Mouse (Mus musculus) stomach, postnatal 0 days (tissue): ENCODE results near the gene Olfr248. TPM values are rescaled to one million over a fixed set of nuclear protein-coding genes. Genes with fewer than 3 reads are reported as not detected.
"Not testable (repeated sequence)": the region's sequence is repeated elsewhere in the genome, so short reads cannot be mapped to it uniquely, and the experiment has no call there.

Experiments used
- ATAC-seq: fragments of 200-750 bp; cut with Nextera tagmentation; 2 replicates; pipeline ENCODE4 v1.8.0; 2017; ENCODE audit not compliant: low FRiP score, low TSS enrichment
- DNase-seq: peaks from one replicate; pipeline ENCODE4 v3.0.0-alpha.2; 2016; ENCODE audit warnings: low spot score
- H3K27ac ChIP-seq: fragments of 300-500 bp; sonication (generic); replicated peaks from 2 replicates; pipeline ENCODE4 v1.5.1; 2014; ENCODE audit warnings: mild to moderate bottlenecking, control low read depth
- H3K27me3 ChIP-seq: fragments of 300-500 bp; sonication (generic); 2 replicates; pipeline ENCODE4 v1.6.1; 2014; ENCODE audit warnings: low read length; ENCODE audit not compliant: control insufficient read depth, insufficient read depth
- H3K36me3 ChIP-seq: fragments of 300-500 bp; sonication (generic); 2 replicates; pipeline ENCODE4 v1.6.1; 2014; ENCODE audit warnings: low read length, mixed read lengths; ENCODE audit not compliant: control insufficient read depth, insufficient read depth
- H3K4me1 ChIP-seq: fragments of 300-500 bp; sonication (generic); replicated peaks from 2 replicates; pipeline ENCODE4 v1.6.1; 2014; ENCODE audit warnings: antibody characterized with exemption; ENCODE audit not compliant: control insufficient read depth, insufficient read depth
- H3K4me2 ChIP-seq: fragments of 300-500 bp; sonication (generic); replicated peaks from 2 replicates; pipeline ENCODE4 v1.6.1; 2014; ENCODE audit warnings: low read depth, mild to moderate bottlenecking, control low read depth, moderate library complexity
- H3K4me3 ChIP-seq: fragments of 300-500 bp; sonication (generic); 2 replicates; pipeline ENCODE4 v1.5.1; 2014; ENCODE audit warnings: low read depth, low read length, control low read depth
- H3K9ac ChIP-seq: fragments of 300-500 bp; sonication (generic); 2 replicates; pipeline ENCODE4 v1.6.1; 2014; ENCODE audit warnings: mild to moderate bottlenecking, low read length, control low read depth, mixed read lengths
- H3K9me3 ChIP-seq: fragments of 300-500 bp; sonication (generic); 2 replicates; pipeline ENCODE4 v1.6.1; 2016; ENCODE audit warnings: low read length; ENCODE audit not compliant: control insufficient read depth
- CTCF ChIP-seq: IDR thresholded peaks from 2 replicates; pipeline ENCODE4 v1.5.1; 2016; ENCODE audit warnings: antibody characterized with exemption, low read depth, mild to moderate bottlenecking, moderate library complexity
- EP300 ChIP-seq: optimal IDR thresholded peaks from 2 replicates; pipeline ENCODE3; 2016; ENCODE audit warnings: antibody characterized with exemption
- WGBS: fragments of 180-500 bp; shearing (Covaris S2); extraction: QIAGEN DNeasy Blood & Tissue Kit; methylation state at CpG from one replicate; pipeline ENCODE4 v1.1.7; 2014; 5-methylcytosine and 5-hydroxymethylcytosine counted together
- polyA plus RNA-seq: library from polyadenylated mRNA; unstranded; fragments of >200 nt; fragmentation: Nextera tagmentation; extraction: Ambion mirVana; gene quantifications from 2 replicates; pipeline ENCODE4 v1.2.1, GENCODE M21; 2015

The Olfr248 gene
- not detected in 2 replicates for polyA plus RNA-seq

- no peak within 1 kb of the TSS for H3K4me2 ChIP-seq
- TF ChIP-seq EP300 (no peak), CTCF (no peak)
- no peak for ATAC-seq
- DNase-seq: no peak
- H3K9me3 ChIP-seq: no peaks in the 10 kb centered on the region
- H3K4me3 ChIP-seq: no peak within 1 kb of the TSS
- H3K27me3 ChIP-seq: no peaks in the 10 kb centered on the region
- H3K4me1 ChIP-seq: no peaks in the 10 kb centered on the region
- no peaks in the 10 kb centered on the region for H3K36me3 ChIP-seq
- H3K9ac ChIP-seq: no peak within 1 kb of the TSS
- H3K27ac ChIP-seq: no peak within 1 kb of the TSS
- WGBS: 82% methylated on average over 2 of the region's 2 CpGs
Observed at GRCm38 (mm10) chr1:174390746-174391145, at the start of gene Olfr248. TSS of gene Olfr248 (plus strand) at chr1:174391046.

- H3K4me2 ChIP-seq, H3K27me3 ChIP-seq, H3K4me3 ChIP-seq, DNase-seq, H3K9ac ChIP-seq, H3K4me1 ChIP-seq, H3K27ac ChIP-seq, ATAC-seq, H3K9me3 ChIP-seq, H3K36me3 ChIP-seq: not testable (repeated sequence)
- WGBS: 81% methylated on average over 1 of the region's 1 CpGs
Observed at GRCm38 (mm10) chr1:174353636-174354035, 37.2 kb upstream of the Olfr248 start.

GRCm38 (mm10) chr1:174354640-174355039, 36.2 kb upstream of the Olfr248 start:
- no peaks in the 10 kb centered on the region for H3K27me3 ChIP-seq
- H3K9me3 ChIP-seq: no peaks in the 10 kb centered on the region
- TF ChIP-seq EP300 (no peak), CTCF (no peak)
- H3K4me1 ChIP-seq: no peaks in the 10 kb centered on the region
- H3K36me3 ChIP-seq: no peaks in the 10 kb centered on the region
- no peak for ATAC-seq
- no peak overlapping the region for H3K4me3 ChIP-seq
- no peak for DNase-seq
- H3K9ac ChIP-seq: no peak overlapping the region
- H3K4me2 ChIP-seq: no peak overlapping the region
- no peak overlapping the region for H3K27ac ChIP-seq
- WGBS: 66% methylated on average over 5 of the region's 5 CpGs

- TF ChIP-seq EP300 (no peak), CTCF (no peak)
- no peak for ATAC-seq
Observed at GRCm38 (mm10) chr1:174364882-174365451, 25.9 kb upstream of the Olfr248 start, which contains the start of gene Olfr417. TSS of gene Olfr417 (plus strand) at chr1:174365122.

GRCm38 (mm10) chr1:174373799-174374198, 17.0 kb upstream of the Olfr248 start:
- no peaks in the 10 kb centered on the region for H3K9me3 ChIP-seq
- TF ChIP-seq EP300 (no peak), CTCF (no peak)
- no peak overlapping the region for H3K4me3 ChIP-seq
- 81% methylated on average over 3 of the region's 3 CpGs for WGBS
- no peak for DNase-seq
- H3K27me3 ChIP-seq: no peaks in the 10 kb centered on the region
- H3K4me1 ChIP-seq: no peaks in the 10 kb centered on the region
- no peak overlapping the region for H3K9ac ChIP-seq
- H3K27ac ChIP-seq: no peak overlapping the region
- ATAC-seq: no peak
- H3K36me3 ChIP-seq: no peaks in the 10 kb centered on the region
- H3K4me2 ChIP-seq: no peak overlapping the region

More at GRCm38 (mm10) chr1:174364882-174365451, 25.9 kb upstream of the Olfr248 start, which contains the start of gene Olfr417:
- Histone ChIP-seq H3K4me2 (no peak within 1 kb of the TSS), H3K36me3 (no peaks in the 10 kb centered on the region), H3K4me3 (no peak within 1 kb of the TSS), H3K4me1 (no peaks in the 10 kb centered on the region), H3K9ac (no peak within 1 kb of the TSS), H3K27me3 (no peaks in the 10 kb centered on the region), H3K9me3 (no peaks in the 10 kb centered on the region), H3K27ac (no peak within 1 kb of the TSS)
- DNase-seq: no peak
- WGBS: 62% methylated on average over 2 of the region's 2 CpGs

- 84% methylated on average over 4 of the region's 4 CpGs for WGBS
- DNase-seq: no peak
Observed at GRCm38 (mm10) chr1:174422959-174423358, 32.1 kb downstream of the Olfr248 start.

More at GRCm38 (mm10) chr1:174422959-174423358, 32.1 kb downstream of the Olfr248 start:
- H3K4me2 ChIP-seq: no peak overlapping the region
- no peaks in the 10 kb centered on the region for H3K36me3 ChIP-seq
- H3K27me3 ChIP-seq: no peaks in the 10 kb centered on the region
- no peak overlapping the region for H3K9ac ChIP-seq
- H3K4me1 ChIP-seq: no peaks in the 10 kb centered on the region
- no peak for TF ChIP-seq CTCF
- no peak for TF ChIP-seq EP300
- no peak overlapping the region for H3K4me3 ChIP-seq
- ATAC-seq: no peak
- no peak overlapping the region for H3K27ac ChIP-seq
- no peaks in the 10 kb centered on the region for H3K9me3 ChIP-seq
